In the genomic region with DNA sequence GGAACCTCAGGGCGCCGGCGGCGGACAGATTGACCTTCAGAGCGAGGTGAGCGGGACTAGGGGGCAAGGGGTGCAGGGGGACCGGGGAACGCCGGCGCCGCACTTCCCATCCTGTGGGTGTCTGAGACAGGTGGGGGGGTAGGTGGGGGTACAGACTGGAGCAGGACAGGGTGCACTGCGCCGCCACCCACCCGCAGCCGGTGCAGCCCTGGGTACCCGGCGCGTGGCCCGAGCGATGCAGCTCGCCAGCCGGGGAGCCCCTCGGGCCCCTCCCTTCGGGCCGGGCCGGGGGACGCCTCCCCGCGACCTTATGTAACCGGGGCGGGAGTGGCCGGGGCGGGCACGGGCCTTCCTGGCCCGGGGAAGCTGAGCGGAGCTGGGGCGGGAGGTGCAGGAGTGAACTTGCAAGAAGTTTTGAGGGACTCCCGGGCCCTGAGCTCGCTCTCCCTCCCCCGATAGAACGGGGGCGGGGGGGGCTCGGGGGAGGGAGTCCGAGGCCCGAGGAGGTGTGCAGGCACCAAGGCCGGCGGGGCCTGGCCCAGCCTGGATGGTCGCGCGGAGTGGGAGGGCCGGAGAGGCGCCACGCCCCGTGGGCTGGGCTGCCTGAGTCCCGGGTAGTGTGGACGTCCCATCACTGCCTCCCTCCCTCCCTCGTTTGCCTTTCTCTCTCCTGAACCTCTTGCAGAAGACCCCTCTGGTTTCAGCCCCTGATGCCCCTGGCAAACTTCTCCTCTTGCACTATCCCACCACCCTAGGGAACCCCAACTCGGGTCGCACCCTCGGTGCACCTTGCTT, we compare ENCODE assay signal across 8 mouse cellular contexts. TPM values are rescaled to one million over a fixed set of nuclear protein-coding genes. Genes with fewer than 3 reads are reported as not detected.
DNase-seq lines count a peak whose midpoint lies in the region; ATAC-seq and TF ChIP-seq lines count a peak whose summit lies in the region.

No protein-coding gene starts in this region.

- TF ChIP-seq CTCF in G1E (IDR thresholded peaks at IDR 0.05; ENCODE audit: low read depth, low read length): no peak

- ATAC-seq in G1E (ENCODE audit: extremely low read depth, insufficient number of reproducible peaks, low FRiP score, poor library complexity, severe bottlenecking): peak; percentile 71
- ATAC-seq in frontal cortex, adult (ENCODE audit: low TSS enrichment): peak; percentile 56

- H3K27ac ChIP-seq in hindbrain, embryonic 10.5 days: peak overlapping the region; percentile 79

- peak; percentile 87 for DNase-seq in G1E (ENCODE audit: low spot score)
- DNase-seq in cerebellum, adult 8-10 months: peak; percentile 83
- DNase-seq in hindbrain, embryonic 10.5 days (ENCODE audit: low spot score): peak; percentile 68
- DNase-seq in layer of hippocampus, postnatal 14 days (ENCODE audit: low spot score in 2 of 2): peak; percentile 55 to 73
- peak; percentile 95 for DNase-seq in lung, postnatal 10 days
- peak; percentile 79 for DNase-seq in ovary, postnatal 14 days (ENCODE audit: low spot score)
- peak; percentile 57 for DNase-seq in thymus, postnatal 25 days

- H3K36me3 ChIP-seq in G1E (replicated peaks): peaks cover 7% of the 10 kb centered on the region
- H3K36me3 ChIP-seq in hindbrain, embryonic 10.5 days: no peaks in the 10 kb centered on the region

- H3K9me3 ChIP-seq in G1E (replicated peaks): no peaks in the 10 kb centered on the region
- no peaks in the 10 kb centered on the region for H3K9me3 ChIP-seq in hindbrain, embryonic 10.5 days

- H3K4me3 ChIP-seq in G1E (ENCODE audit: low read depth, low read length): peak overlapping the region; percentile 85
- H3K4me3 ChIP-seq in hindbrain, embryonic 10.5 days: peak overlapping the region; percentile 71

- peaks cover 58% of the 10 kb centered on the region for H3K4me1 ChIP-seq in G1E (ENCODE audit: insufficient read depth, low read depth, low read length)
- peaks cover 36% of the 10 kb centered on the region for H3K4me1 ChIP-seq in hindbrain, embryonic 10.5 days (replicated peaks)

- WGBS in hindbrain, embryonic 10.5 days: under 1% methylated on average over 60 of the region's 60 CpGs

- peaks cover 20% of the 10 kb centered on the region for H3K27me3 ChIP-seq in G1E (ENCODE audit: insufficient read depth, low read length)
- H3K27me3 ChIP-seq in hindbrain, embryonic 10.5 days (ENCODE audit: insufficient read depth, poor library complexity, severe bottlenecking): peaks cover 52% of the 10 kb centered on the region

RNA-seq across cellular contexts. Expression of a gene that starts 0.6 kb away (rescaled TPM):
- total RNA-seq in G1E (2014; fragmentation: Nextera tagmentation) (11.9 and 17.8 TPM in 2 replicates), G1E (2017) (10.7 and 11.6 TPM in 2 replicates)
- 57.0 and 73.2 TPM in 2 replicates for polyA plus RNA-seq in G1E (2012)
- polyA plus RNA-seq in hindbrain, embryonic 10.5 days (2016; fragmentation: Nextera tagmentation; extraction: Ambion mirVana): 2.2 and 3.7 TPM in 2 replicates
- total RNA-seq in layer of hippocampus, postnatal 14 days (2021): 10 to 100 TPM; 12.6 to 14.8 TPM

RNA-seq across cellular contexts. Expression of a gene that starts 10.8 kb away (rescaled TPM):
- total RNA-seq in G1E (2014; fragmentation: Nextera tagmentation): not detected in 2 replicates
- total RNA-seq in G1E (2017): not detected in 2 replicates
- not detected in 2 replicates for polyA plus RNA-seq in G1E (2012)
- polyA plus RNA-seq in hindbrain, embryonic 10.5 days (2016; fragmentation: Nextera tagmentation; extraction: Ambion mirVana): 0.15 TPM in 1 of 2 replicates, not detected in the other
- not detected for total RNA-seq in layer of hippocampus, postnatal 14 days (2021)

RNA-seq across cellular contexts. Expression of a gene that starts 42.9 kb away (rescaled TPM):
- total RNA-seq in G1E (2014; fragmentation: Nextera tagmentation) (not detected in 2 replicates), G1E (2017) (1.2 TPM in 1 of 2 replicates, not detected in the other)
- polyA plus RNA-seq in G1E (2012): 3.4 and 3.5 TPM in 2 replicates
- 0.34 and 0.66 TPM in 2 replicates for polyA plus RNA-seq in hindbrain, embryonic 10.5 days (2016; fragmentation: Nextera tagmentation; extraction: Ambion mirVana)
- 1 to 10 TPM; 7.3 to 7.5 TPM for total RNA-seq in layer of hippocampus, postnatal 14 days (2021)

RNA-seq across cellular contexts. Expression of a gene that starts 43.2 kb away (rescaled TPM):
- not detected in 2 replicates for total RNA-seq in G1E (2014; fragmentation: Nextera tagmentation)
- total RNA-seq in G1E (2017): 0.12 and 0.71 TPM in 2 replicates
- polyA plus RNA-seq in G1E (2012): 0.21 and 0.44 TPM in 2 replicates
- polyA plus RNA-seq in hindbrain, embryonic 10.5 days (2016; fragmentation: Nextera tagmentation; extraction: Ambion mirVana): 0.27 and 0.86 TPM in 2 replicates
- 1 to 10 TPM; 2.4 to 2.7 TPM for total RNA-seq in layer of hippocampus, postnatal 14 days (2021)

RNA-seq across cellular contexts. Expression of a gene that starts 48.6 kb away (rescaled TPM):
- total RNA-seq in G1E (2014; fragmentation: Nextera tagmentation): 1.5 and 2.1 TPM in 2 replicates
- 1.6 and 2.1 TPM in 2 replicates for total RNA-seq in G1E (2017)
- 2.0 and 3.0 TPM in 2 replicates for polyA plus RNA-seq in G1E (2012)
- 9.5 and 12.7 TPM in 2 replicates for polyA plus RNA-seq in hindbrain, embryonic 10.5 days (2016; fragmentation: Nextera tagmentation; extraction: Ambion mirVana)
- total RNA-seq in layer of hippocampus, postnatal 14 days (2021): 10 to 100 TPM; 22.2 to 27.6 TPM

Comparison
In these comparisons a context has a peak if more than half of its experiments do, and no peak if none do; other contexts are left out.
1. Peak in every context shown above with its lines: DNase-seq, ATAC-seq, H3K4me3 ChIP-seq and H3K27ac ChIP-seq.